Mouse (Mus musculus) ES-Bruce4 (cell line): ENCODE data around the gene Tmem273.

ENCODE experiments used
- EP300 ChIP-seq: IDR thresholded peaks from 2 replicates; pipeline ENCODE4 v1.6.1; 2011; ENCODE audit warnings: low read depth, low read length; ENCODE audit not compliant: insufficient read depth
- POLR2A ChIP-seq: IDR thresholded peaks from one replicate; pipeline ENCODE4 v1.8.1; 2011; ENCODE audit warnings: low read length; ENCODE audit not compliant: insufficient read depth

DNA sequence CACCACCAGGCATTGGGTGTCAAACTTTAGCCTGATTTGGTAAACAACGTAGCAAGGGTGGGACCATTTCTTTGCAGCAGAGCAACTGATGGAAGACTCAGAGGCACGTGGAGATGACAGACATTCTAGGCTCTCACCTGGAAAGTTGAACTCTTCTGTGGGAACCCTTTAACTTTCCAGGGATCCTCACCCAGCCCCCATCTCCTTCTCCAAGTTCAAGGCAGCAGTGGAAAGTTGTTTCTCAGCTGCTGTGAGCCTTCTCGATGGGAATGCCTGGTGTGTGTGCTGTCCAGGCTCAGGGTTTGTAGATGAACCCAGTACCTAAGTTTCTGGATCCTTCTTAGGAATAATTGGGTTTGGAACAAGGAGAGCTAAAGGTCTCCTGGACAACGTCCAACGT, 70.5 kb downstream of the Tmem273 start:
- TF ChIP-seq POLR2A = no peak
- no peak for TF ChIP-seq EP300
